Mouse (Mus musculus): ENCODE data around the gene Mapk12.

GRCm38 (mm10) chr15:89152312-89152711 is 11.8 kb upstream of the Mapk12 start:
- TF ChIP-seq POLR2A (IDR thresholded peaks at IDR 0.05; ENCODE audit: low read depth, low read length) (no peak), MXI1 (IDR thresholded peaks at IDR 0.05; ENCODE audit: low read depth, low read length) (no peak), CTCF (conservative IDR thresholded peaks at IDR 0.05 in 1 of 2, IDR thresholded peaks at IDR 0.05 in 1 of 2; ENCODE audit: low read depth in 2 of 2, low read length in 2 of 2) (no peak), EP300 (IDR thresholded peaks at IDR 0.05; ENCODE audit: low read length) (no peak), CHD1 (IDR thresholded peaks at IDR 0.05; ENCODE audit: low read depth, low read length) (no peak), MAFK (IDR thresholded peaks at IDR 0.05; ENCODE audit: insufficient replicate concordance, low read length) (no peak), USF2 (conservative IDR thresholded peaks at IDR 0.05; ENCODE audit: low read depth, low read length) (no peak), MEF2A (IDR thresholded peaks at IDR 0.05; ENCODE audit: borderline replicate concordance, low read depth, low read length) (no peak)

Measured in CH12.LX (cell line).